Mouse (Mus musculus): ENCODE results near the gene Toe1. TPM values are rescaled to one million over a fixed set of nuclear protein-coding genes. Genes with fewer than 3 reads are reported as not detected.

Toe1 gene
- polyA plus RNA-seq, 1 experiment from 2014 or later = 31.7 TPM

DNA sequence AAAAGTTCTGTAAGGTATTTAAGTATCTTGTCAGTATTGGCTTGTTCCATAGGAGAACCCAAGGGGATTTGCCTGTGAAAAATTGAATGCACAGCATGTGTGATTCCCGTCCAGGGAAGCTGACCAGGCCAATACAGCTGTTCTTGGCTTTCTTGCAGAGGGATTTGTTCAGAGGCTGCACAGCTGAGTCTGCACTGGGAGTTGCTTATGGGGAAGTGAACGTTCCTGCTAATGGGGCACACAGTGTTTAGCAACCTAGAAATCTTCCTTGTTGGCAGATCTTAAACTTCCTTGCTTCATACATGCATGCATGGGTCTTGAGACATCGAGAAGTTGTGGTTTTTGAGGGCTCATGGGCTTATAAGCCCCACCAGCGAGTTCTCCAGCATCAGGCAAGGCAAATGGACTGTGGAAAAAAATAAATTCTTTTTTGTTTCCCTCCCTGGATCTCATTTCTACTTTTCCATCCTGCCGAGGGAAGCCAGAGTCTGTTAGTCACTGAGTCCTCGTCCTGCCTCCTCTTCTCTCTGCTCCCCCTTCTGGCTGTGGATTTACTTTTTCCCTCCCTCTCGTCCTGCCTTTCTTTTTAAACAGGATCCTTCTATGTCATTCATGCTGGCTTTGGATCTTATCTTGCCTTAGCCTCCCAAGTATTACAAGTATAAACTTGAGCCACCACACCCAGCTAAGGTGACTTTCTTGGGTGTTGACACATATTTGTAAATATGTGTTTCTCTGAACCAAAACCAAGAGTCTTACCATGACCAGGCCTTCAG is 19.3 kb downstream of the Toe1 start:
- no peaks in the 10 kb centered on the region for H3K36me3 ChIP-seq (ENCODE audit: poor library complexity, severe bottlenecking)

DNA sequence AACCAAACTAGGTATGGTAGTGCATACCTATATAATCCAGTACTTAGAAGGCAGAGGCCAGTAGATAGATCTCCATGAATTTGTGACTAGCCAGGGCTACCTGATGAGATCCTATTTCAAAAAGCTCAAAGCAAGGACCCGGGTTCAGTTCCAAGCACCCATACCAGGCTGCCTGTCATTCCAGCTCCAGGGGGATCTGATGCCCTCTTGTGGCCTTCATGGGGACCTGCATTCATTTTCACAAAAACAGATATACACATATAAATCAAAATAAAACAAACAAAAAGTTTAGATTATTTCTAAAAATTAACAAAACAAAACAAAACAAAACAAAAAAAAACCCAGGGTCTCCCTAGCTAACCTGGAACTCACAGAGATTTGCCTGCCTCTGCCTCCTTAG is 20.9 kb downstream of the Toe1 start:
- no peak overlapping the region for H3K27ac ChIP-seq
- WGBS = 92% methylated on average over 1 of the region's 1 CpGs
- no peak overlapping the region for H3K9ac ChIP-seq

More for the DNA sequence above, 19.3 kb downstream of the Toe1 start:
- Histone ChIP-seq H3K27me3 (no peaks in the 10 kb centered on the region), H3K4me3 (no peak overlapping the region), H3K4me2 (no peak overlapping the region), H3K9ac (0 out of 2 replicates have a peak overlapping the region, but pooled peaks have one; percentile 12), H3K4me1 (no peaks in the 10 kb centered on the region), H3K27ac (no peak overlapping the region), H3K9me3 (replicated peaks) (no peaks in the 10 kb centered on the region)
- no peak for ATAC-seq
- 41% methylated on average over 7 of the region's 7 CpGs for WGBS

GRCm38 (mm10) chr4:116782171-116782570 is 25.3 kb downstream of the Toe1 start:
- ATAC-seq = no peak
- Histone ChIP-seq H3K36me3 (ENCODE audit: poor library complexity, severe bottlenecking) (no peaks in the 10 kb centered on the region), H3K9ac (peak overlapping the region; percentile 48), H3K27ac (no peak overlapping the region), H3K4me3 (no peak overlapping the region), H3K9me3 (replicated peaks) (no peaks in the 10 kb centered on the region), H3K4me1 (peaks cover 7% of the 10 kb centered on the region; the same call in 1 of the 2 replicates), H3K27me3 (no peaks in the 10 kb centered on the region), H3K4me2 (no peak overlapping the region)
- 5% methylated on average over 8 of the region's 8 CpGs for WGBS

More for the DNA sequence above, 20.9 kb downstream of the Toe1 start:
- H3K36me3 ChIP-seq (ENCODE audit: poor library complexity, severe bottlenecking) = no peaks in the 10 kb centered on the region
- H3K4me2 ChIP-seq = no peak overlapping the region
- no peak for ATAC-seq
- no peaks in the 10 kb centered on the region for H3K27me3 ChIP-seq
- H3K4me3 ChIP-seq = no peak overlapping the region
- H3K9me3 ChIP-seq (replicated peaks) = no peaks in the 10 kb centered on the region
- H3K4me1 ChIP-seq = peaks cover 7% of the 10 kb centered on the region; the same call in 1 of the 2 replicates

DNA sequence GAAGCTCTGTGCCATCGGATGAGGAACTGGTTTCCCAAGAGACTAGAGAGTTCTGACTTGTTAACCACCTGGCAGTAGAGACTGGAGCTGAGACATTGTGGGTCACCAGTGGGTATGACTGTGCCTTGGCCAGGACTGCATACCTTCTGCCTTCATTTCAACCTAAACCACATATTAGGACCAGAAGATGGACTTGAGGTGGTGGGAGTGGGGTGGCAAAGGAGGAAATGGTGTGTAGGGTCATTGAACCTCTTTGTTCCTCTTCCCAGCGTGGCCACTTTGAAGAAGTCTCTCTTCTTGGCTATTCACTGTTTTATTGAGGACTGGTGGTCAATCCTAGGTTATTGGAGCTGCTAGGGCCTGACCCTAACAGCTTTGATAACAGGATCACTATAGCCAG is 26.1 kb downstream of the Toe1 start:
- Histone ChIP-seq H3K27me3 (no peaks in the 10 kb centered on the region), H3K9ac (no peak overlapping the region), H3K9me3 (replicated peaks) (no peaks in the 10 kb centered on the region), H3K27ac (no peak overlapping the region), H3K4me2 (no peak overlapping the region), H3K4me3 (no peak overlapping the region), H3K4me1 (peaks cover 7% of the 10 kb centered on the region; the same call in 1 of the 2 replicates), H3K36me3 (ENCODE audit: poor library complexity, severe bottlenecking) (no peaks in the 10 kb centered on the region)
- WGBS = 48% methylated on average over 2 of the region's 2 CpGs
- ATAC-seq = no peak

GRCm38 (mm10) chr4:116780541-116780940 is 26.9 kb downstream of the Toe1 start:
- ATAC-seq = no peak
- Histone ChIP-seq H3K4me2 (no peak overlapping the region), H3K4me1 (peaks cover 7% of the 10 kb centered on the region; the same call in 1 of the 2 replicates), H3K27me3 (no peaks in the 10 kb centered on the region), H3K9me3 (replicated peaks) (no peaks in the 10 kb centered on the region), H3K36me3 (ENCODE audit: poor library complexity, severe bottlenecking) (no peaks in the 10 kb centered on the region), H3K4me3 (no peak overlapping the region), H3K9ac (no peak overlapping the region), H3K27ac (no peak overlapping the region)
- 74% methylated on average over 2 of the region's 2 CpGs for WGBS

DNA sequence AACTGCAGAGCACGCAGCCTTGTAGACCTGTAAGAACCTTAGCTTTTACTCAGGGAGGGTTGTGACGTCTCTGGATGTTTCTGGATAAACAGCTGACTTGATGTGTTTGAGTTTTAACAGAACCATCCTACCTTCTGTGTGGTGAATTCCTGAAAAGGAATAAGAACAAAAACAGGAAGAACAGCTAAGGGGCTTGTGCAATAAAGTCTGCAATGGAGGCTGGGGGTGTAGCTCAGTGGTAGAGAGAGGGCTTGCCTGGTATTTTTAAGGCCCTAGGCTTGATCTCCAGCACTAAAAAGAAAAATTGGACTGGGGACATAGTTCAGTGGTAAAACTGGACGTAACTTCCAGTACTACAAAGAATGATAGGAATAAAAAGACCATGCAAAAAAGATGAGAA is 30.4 kb downstream of the Toe1 start:
- H3K9ac ChIP-seq = no peak overlapping the region
- ATAC-seq = no peak
- no peak overlapping the region for H3K4me3 ChIP-seq
- H3K27ac ChIP-seq = no peak overlapping the region
- H3K4me2 ChIP-seq = no peak overlapping the region
- peaks cover 4% of the 10 kb centered on the region; the same call in 1 of the 2 replicates for H3K4me1 ChIP-seq
- H3K27me3 ChIP-seq = no peaks in the 10 kb centered on the region
- H3K9me3 ChIP-seq (replicated peaks) = no peaks in the 10 kb centered on the region
- H3K36me3 ChIP-seq (ENCODE audit: poor library complexity, severe bottlenecking) = no peaks in the 10 kb centered on the region
- WGBS = 87% methylated on average over 3 of the region's 3 CpGs

- no peak overlapping the region for H3K9ac ChIP-seq
- ATAC-seq = no peak
Observed at GRCm38 (mm10) chr4:116776391-116776790, 31.0 kb downstream of the Toe1 start.

DNA sequence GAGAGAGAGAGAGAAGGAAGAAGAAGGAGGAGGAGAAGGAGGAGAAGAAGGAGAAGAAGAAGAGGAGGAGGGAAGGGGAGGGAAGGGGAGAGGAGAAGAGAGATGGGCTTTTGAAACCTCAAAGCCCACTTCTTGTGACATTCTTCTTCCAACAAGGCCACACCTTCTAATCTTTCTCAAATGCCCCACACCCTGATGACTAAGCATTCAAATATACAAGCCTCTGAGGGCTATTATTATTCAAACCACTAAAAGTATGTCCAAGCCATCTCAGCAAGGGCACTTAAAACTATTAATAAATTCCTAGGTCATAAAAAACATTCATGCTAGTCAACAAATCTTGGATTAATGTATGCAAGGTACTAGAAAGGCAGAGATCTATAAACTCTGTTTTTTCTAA is 38.4 kb downstream of the Toe1 start:
- ATAC-seq = no peak

More at GRCm38 (mm10) chr4:116776391-116776790, 31.0 kb downstream of the Toe1 start:
- Histone ChIP-seq H3K27me3 (no peaks in the 10 kb centered on the region), H3K4me3 (no peak overlapping the region), H3K27ac (no peak overlapping the region), H3K4me1 (0 out of 2 replicates have a peak, but pooled peaks cover 2% of the 10 kb centered on the region), H3K36me3 (ENCODE audit: poor library complexity, severe bottlenecking) (no peaks in the 10 kb centered on the region), H3K4me2 (no peak overlapping the region), H3K9me3 (replicated peaks) (no peaks in the 10 kb centered on the region)
- WGBS = 91% methylated on average over 5 of the region's 5 CpGs

DNA sequence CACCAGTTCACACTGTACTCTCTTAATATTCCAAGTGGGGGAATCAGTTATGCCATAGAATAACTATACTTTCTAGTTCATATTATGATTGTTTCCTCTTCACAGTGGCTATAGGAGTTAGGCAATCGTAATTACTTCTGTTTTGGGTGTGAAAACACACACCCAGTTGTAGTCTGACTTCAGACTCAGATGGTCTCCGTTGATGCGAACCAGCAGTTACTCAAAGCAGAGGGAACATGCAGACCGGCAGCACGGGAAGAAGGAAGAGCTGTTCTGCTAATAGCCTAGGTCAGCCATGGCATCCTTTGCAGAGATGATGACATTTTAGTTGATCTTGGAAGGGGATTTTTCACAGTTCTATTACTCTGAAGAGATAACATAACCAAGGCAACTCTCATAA is 38.9 kb downstream of the Toe1 start:
- no peak overlapping the region for H3K9ac ChIP-seq
- 91% methylated on average over 5 of the region's 5 CpGs for WGBS

More for the DNA sequence above, 38.4 kb downstream of the Toe1 start:
- no peaks in the 10 kb centered on the region for H3K27me3 ChIP-seq
- no peak overlapping the region for H3K9ac ChIP-seq
- no peaks in the 10 kb centered on the region for H3K36me3 ChIP-seq (ENCODE audit: poor library complexity, severe bottlenecking)
- no peaks in the 10 kb centered on the region for H3K9me3 ChIP-seq (replicated peaks)
- no peaks in the 10 kb centered on the region for H3K4me1 ChIP-seq
- H3K4me3 ChIP-seq = no peak overlapping the region
- no peak overlapping the region for H3K27ac ChIP-seq
- no peak overlapping the region for H3K4me2 ChIP-seq

GRCm38 (mm10) chr4:116764001-116764400 is 43.4 kb downstream of the Toe1 start:
- WGBS = 94% methylated on average over 5 of the region's 5 CpGs
- Histone ChIP-seq H3K4me1 (no peaks in the 10 kb centered on the region), H3K4me2 (no peak overlapping the region), H3K4me3 (no peak overlapping the region), H3K27me3 (no peaks in the 10 kb centered on the region), H3K27ac (no peak overlapping the region), H3K9ac (no peak overlapping the region), H3K36me3 (ENCODE audit: poor library complexity, severe bottlenecking) (no peaks in the 10 kb centered on the region), H3K9me3 (replicated peaks) (no peaks in the 10 kb centered on the region)
- ATAC-seq = no peak

More for the DNA sequence above, 38.9 kb downstream of the Toe1 start:
- Histone ChIP-seq H3K27me3 (no peaks in the 10 kb centered on the region), H3K4me3 (no peak overlapping the region), H3K36me3 (ENCODE audit: poor library complexity, severe bottlenecking) (no peaks in the 10 kb centered on the region), H3K4me1 (no peaks in the 10 kb centered on the region), H3K4me2 (no peak overlapping the region), H3K9me3 (replicated peaks) (no peaks in the 10 kb centered on the region), H3K27ac (no peak overlapping the region)
- no peak for ATAC-seq

DNA sequence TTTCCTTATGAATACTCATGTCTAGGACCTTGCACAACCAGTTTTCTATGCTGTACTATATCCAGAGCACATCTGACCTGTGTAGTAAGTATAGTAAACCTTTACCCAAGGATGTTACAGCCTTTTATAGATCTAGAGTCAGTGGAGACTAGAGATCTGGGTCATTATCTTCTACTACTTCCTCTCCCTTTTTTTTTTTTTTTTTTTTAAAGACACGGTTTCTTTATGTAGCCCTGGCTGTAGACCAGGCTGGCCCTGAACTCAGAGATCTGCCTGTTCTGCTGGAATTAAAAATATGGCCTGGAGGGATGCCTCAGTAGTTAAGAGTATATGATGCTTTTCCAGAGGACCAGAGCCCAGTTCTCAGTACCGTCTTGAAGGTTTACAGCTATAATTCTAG is 45.5 kb downstream of the Toe1 start:
- WGBS = 86% methylated on average over 2 of the region's 2 CpGs
- H3K36me3 ChIP-seq (ENCODE audit: poor library complexity, severe bottlenecking) = no peaks in the 10 kb centered on the region
- H3K9ac ChIP-seq = no peak overlapping the region
- H3K27ac ChIP-seq = no peak overlapping the region
- no peaks in the 10 kb centered on the region for H3K4me1 ChIP-seq
- H3K4me2 ChIP-seq = no peak overlapping the region
- H3K27me3 ChIP-seq = no peaks in the 10 kb centered on the region
- H3K4me3 ChIP-seq = no peak overlapping the region
- no peaks in the 10 kb centered on the region for H3K9me3 ChIP-seq (replicated peaks)
- no peak for ATAC-seq

DNA sequence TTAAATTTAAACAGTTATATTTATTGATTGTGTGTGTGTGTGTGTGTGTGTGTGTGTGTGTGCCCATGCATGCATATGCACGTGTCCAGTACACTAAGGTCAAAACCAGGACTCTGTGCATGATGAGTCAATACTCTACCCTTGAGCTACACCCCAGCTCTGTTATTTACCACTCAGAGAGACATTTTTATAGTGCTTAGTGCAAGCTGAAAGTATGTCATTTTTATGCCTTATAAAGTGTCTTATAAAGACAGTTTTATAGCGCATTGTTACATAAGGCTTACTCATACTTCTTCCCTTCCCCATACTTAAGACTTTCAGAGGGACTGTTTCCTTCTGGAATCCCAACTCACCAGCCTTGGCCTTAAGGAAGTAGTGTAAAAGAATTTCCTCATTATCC is 57.7 kb downstream of the Toe1 start:
- no peaks in the 10 kb centered on the region for H3K27me3 ChIP-seq
- ATAC-seq = no peak
- H3K9ac ChIP-seq = no peak overlapping the region
- WGBS = 95% methylated on average over 2 of the region's 2 CpGs
- no peak overlapping the region for H3K4me2 ChIP-seq
- no peaks in the 10 kb centered on the region for H3K36me3 ChIP-seq (ENCODE audit: poor library complexity, severe bottlenecking)
- H3K27ac ChIP-seq = no peak overlapping the region
- no peak overlapping the region for H3K4me3 ChIP-seq
- no peaks in the 10 kb centered on the region for H3K9me3 ChIP-seq (replicated peaks)
- no peaks in the 10 kb centered on the region for H3K4me1 ChIP-seq
